Mouse (Mus musculus) thymus, postnatal 4 days (tissue): ENCODE results near the gene Mettl26.
A peak's percentile ranks its signal among the peaks of the same experiment; 100 is the strongest.

Experiments
- DNase-seq: peaks from one replicate; pipeline ENCODE4 v3.0.0; 2021

Mettl26 gene

GRCm38 (mm10) chr17:25874721-25875170 lies at the start of gene Mettl26:
Gene Mettl26, plus strand, starts transcription at chr17:25875074.
- DNase-seq, result peak; percentile 96

- no peak for DNase-seq
Observed at GRCm38 (mm10) chr17:25825311-25825710, 49.6 kb upstream of the Mettl26 start.

- no peak for DNase-seq
Observed at GRCm38 (mm10) chr17:25825984-25826570, 48.8 kb upstream of the Mettl26 start.

- DNase-seq, result no peak
Observed at GRCm38 (mm10) chr17:25827011-25827410, 47.9 kb upstream of the Mettl26 start.

- no peak for DNase-seq
Observed at GRCm38 (mm10) chr17:25827546-25828222, 47.2 kb upstream of the Mettl26 start.

- no peak for DNase-seq
Observed at GRCm38 (mm10) chr17:25828223-25828594, 46.7 kb upstream of the Mettl26 start.

GRCm38 (mm10) chr17:25828712-25829557 lies 45.9 kb upstream of the Mettl26 start, which contains the start of gene Jmjd8:
Gene Jmjd8, plus strand, starts transcription at chr17:25828867.
- DNase-seq, result peak; percentile 83

- no peak for DNase-seq
Observed at GRCm38 (mm10) chr17:25829558-25830017, 45.3 kb upstream of the Mettl26 start.

GRCm38 (mm10) chr17:25830200-25830753 lies 44.6 kb upstream of the Mettl26 start:
- no peak for DNase-seq

- DNase-seq, result no peak
Observed at GRCm38 (mm10) chr17:25830806-25831431, 44.0 kb upstream of the Mettl26 start.

- DNase-seq, result no peak
Observed at GRCm38 (mm10) chr17:25831451-25832281, 43.2 kb upstream of the Mettl26 start.

GRCm38 (mm10) chr17:25832436-25833290 lies 42.2 kb upstream of the Mettl26 start:
- DNase-seq, result peak; percentile 99

- DNase-seq, result no peak
Observed at GRCm38 (mm10) chr17:25833291-25833663, 41.6 kb upstream of the Mettl26 start, which contains the start of gene Stub1. Gene Stub1, minus strand, starts transcription at chr17:25833404.

- no peak for DNase-seq
Observed at GRCm38 (mm10) chr17:25833961-25834594, 40.8 kb upstream of the Mettl26 start.

- DNase-seq, result no peak
Observed at GRCm38 (mm10) chr17:25834595-25835222, 40.2 kb upstream of the Mettl26 start.

- DNase-seq, result no peak
Observed at GRCm38 (mm10) chr17:25835301-25835700, 39.6 kb upstream of the Mettl26 start.

- DNase-seq, result no peak
Observed at GRCm38 (mm10) chr17:25835816-25836215, 39.1 kb upstream of the Mettl26 start.

- no peak for DNase-seq
Observed at GRCm38 (mm10) chr17:25836397-25837075, 38.3 kb upstream of the Mettl26 start.

GRCm38 (mm10) chr17:25837076-25837410 lies 37.8 kb upstream of the Mettl26 start, which contains the start of gene Rhbdl1:
Gene Rhbdl1, minus strand, starts transcription at chr17:25837295.
- DNase-seq, result peak; percentile 75
